Mouse (Mus musculus) adrenal gland, adult 18-20 months (tissue): Measurements from ENCODE around the gene Dolpp1. TPM values are rescaled to one million over a fixed set of nuclear protein-coding genes. Genes with fewer than 3 reads are reported as not detected.

Experiments used
- DNase-seq, 2 experiments: peaks; one replicate each; pipeline ENCODE4 v3.0.0; 2021 to 2022; ENCODE audit warnings: low spot score in 2 of 2
- long read RNA-seq, 2 experiments: library from polyadenylated mRNA; stranded (forward); transcript quantifications; one replicate each; pipeline ENCODE4 v2.0.0; 2021
- total RNA-seq, 2 experiments: library from RNA; stranded (reverse); gene quantifications; 1 replicate in 1 of 2; 2 replicates in 1 of 2; pipeline ENCODE4 v1.2.3; 2021

The Dolpp1 gene
- total RNA-seq: 10 to 100 TPM; 13.2 to 15.2 TPM
- long read RNA-seq, experiment 1, transcript Dolpp1-201 (8 exons, 2,251 nt): major isoform, 16 of 21 reads
- long read RNA-seq, experiment 1, partial matches to known transcripts: 0 of 21 reads
- long read RNA-seq, experiment 1, other reads (novel, unspliced or antisense): 5 of 21 reads
- long read RNA-seq, experiment 2, transcript Dolpp1-201 (8 exons, 2,251 nt): major isoform, 46 of 50 reads
- long read RNA-seq, experiment 2, partial matches to known transcripts: 1 of 50 reads
- long read RNA-seq, experiment 2, other reads (novel, unspliced or antisense): 3 of 50 reads

GRCm38 (mm10) chr2:30392114-30392576 is at the start of gene Dolpp1:
TSS of gene Dolpp1 (plus strand) at chr2:30392254.
- peak; percentile 84 to 89 for DNase-seq

GRCm38 (mm10) chr2:30342544-30342943 is 49.5 kb upstream of the Dolpp1 start:
- DNase-seq: peak in 1 of 2 experiments; percentile 4

- peak; percentile 44 to 47 for DNase-seq
Observed at GRCm38 (mm10) chr2:30343601-30344137, 48.4 kb upstream of the Dolpp1 start.

GRCm38 (mm10) chr2:30345971-30346676 is 45.9 kb upstream of the Dolpp1 start:
- DNase-seq: no peak

GRCm38 (mm10) chr2:30349196-30349595 is 42.9 kb upstream of the Dolpp1 start:
- peak in 1 of 2 experiments; percentile 40 for DNase-seq

- DNase-seq: no peak
Observed at GRCm38 (mm10) chr2:30351149-30351548, 40.9 kb upstream of the Dolpp1 start.

- no peak for DNase-seq
Observed at GRCm38 (mm10) chr2:30355861-30356260, 36.2 kb upstream of the Dolpp1 start.

- DNase-seq: no peak
Observed at GRCm38 (mm10) chr2:30356266-30356665, 35.8 kb upstream of the Dolpp1 start.

- DNase-seq: no peak
Observed at GRCm38 (mm10) chr2:30356906-30357305, 35.1 kb upstream of the Dolpp1 start.

GRCm38 (mm10) chr2:30357552-30358510 is 34.2 kb upstream of the Dolpp1 start:
- DNase-seq: no peak

GRCm38 (mm10) chr2:30358533-30359531 is 33.2 kb upstream of the Dolpp1 start, which contains the start of gene Sh3glb2:
TSS of gene Sh3glb2 (minus strand) at chr2:30359337.
- DNase-seq: peak; percentile 82 to 92

- DNase-seq: no peak
Observed at GRCm38 (mm10) chr2:30360626-30361025, 31.4 kb upstream of the Dolpp1 start.

- DNase-seq: no peak
Observed at GRCm38 (mm10) chr2:30362865-30363264, 29.2 kb upstream of the Dolpp1 start.

- peak; percentile 94 for DNase-seq
Observed at GRCm38 (mm10) chr2:30363773-30364650, 28.0 kb upstream of the Dolpp1 start, which contains the start of gene Miga2. TSS of gene Miga2 (plus strand) at chr2:30364233.

- DNase-seq: no peak
Observed at GRCm38 (mm10) chr2:30365281-30366069, 26.6 kb upstream of the Dolpp1 start.

GRCm38 (mm10) chr2:30366203-30366602 is 25.9 kb upstream of the Dolpp1 start:
- no peak for DNase-seq

GRCm38 (mm10) chr2:30371544-30371943 is 20.5 kb upstream of the Dolpp1 start:
- no peak for DNase-seq

GRCm38 (mm10) chr2:30372726-30373125 is 19.3 kb upstream of the Dolpp1 start:
- no peak for DNase-seq
